In genomic region chr5:31294964-31295605, GRCm38 (mm10) we compare ENCODE assay signal across 9 mouse cellular contexts. TPM values are rescaled to one million over a fixed set of nuclear protein-coding genes. Genes with fewer than 3 reads are reported as not detected.
DNase-seq lines count a peak whose midpoint lies in the region; ATAC-seq and TF ChIP-seq lines count a peak whose summit lies in the region.
"Had no signal": no experiment of that assay in that cellular context is flagged by ENCODE, and none has a peak within 500 bp of the region (broad histone marks: within the 10 kb centered on the region; RNA-seq: fewer than 3 reads in every experiment).

No protein-coding gene starts in this region.

- TF ChIP-seq EP300 in ES-Bruce4 (IDR thresholded peaks at IDR 0.05; ENCODE audit: insufficient read depth, low read depth, low read length): no peak

- ATAC-seq in heart, embryonic 11.5 days (replicated peaks; ENCODE audit: insufficient number of reproducible peaks, low FRiP score, low TSS enrichment): 0 out of 2 replicates have a peak, but pooled peaks have one; percentile 32
- ATAC-seq in intestine, embryonic 15.5 days: peak; percentile 16
- ATAC-seq in neural tube, embryonic 12.5 days (ENCODE audit: low FRiP score, low read depth): peak; percentile 10

- no peaks in the 10 kb centered on the region for H3K27me3 ChIP-seq in heart, embryonic 11.5 days (ENCODE audit: control insufficient read depth, insufficient read depth, low read length)
- H3K27me3 ChIP-seq in ES-Bruce4 (ENCODE audit: control insufficient read depth, insufficient read depth, low read length, poor library complexity, severe bottlenecking): no peaks in the 10 kb centered on the region
- no peaks in the 10 kb centered on the region for H3K27me3 ChIP-seq in intestine, embryonic 15.5 days (replicated peaks)
- H3K27me3 ChIP-seq in neural tube, embryonic 12.5 days (replicated peaks): no peaks in the 10 kb centered on the region

- 0 out of 2 replicates have a peak overlapping the region, but pooled peaks have one; percentile 41 for H3K27ac ChIP-seq in heart, embryonic 11.5 days (ENCODE audit: low read depth, low read length)
- H3K27ac ChIP-seq in ES-Bruce4 (ENCODE audit: insufficient read depth, low read length): no peak overlapping the region
- peak overlapping the region; percentile 33; the same call in 1 of the 2 replicates for H3K27ac ChIP-seq in intestine, embryonic 15.5 days
- H3K27ac ChIP-seq in neural tube, embryonic 12.5 days: peak overlapping the region; percentile 62; the same call in 1 of the 2 replicates

- 6% methylated on average over 29 of the region's 29 CpGs for WGBS in heart, embryonic 11.5 days (ENCODE audit: insufficient replicate concordance)
- WGBS in intestine, embryonic 15.5 days: 6% methylated on average over 29 of the region's 29 CpGs
- WGBS in neural tube, embryonic 12.5 days: 7% methylated on average over 29 of the region's 29 CpGs

- intact Hi-C loops in heart, postnatal 10 days (cut with DNase I): no loop called here

- no peak for TF ChIP-seq POLR2A in ES-Bruce4 (IDR thresholded peaks at IDR 0.05; ENCODE audit: insufficient read depth, low read length)

- peak overlapping the region; percentile 99 for H3K4me2 ChIP-seq in heart, embryonic 11.5 days
- H3K4me2 ChIP-seq in intestine, embryonic 15.5 days (replicated peaks): peak overlapping the region; percentile 91
- peak overlapping the region; percentile 99 for H3K4me2 ChIP-seq in neural tube, embryonic 12.5 days (replicated peaks)

- H3K4me1 ChIP-seq in heart, embryonic 11.5 days (ENCODE audit: control insufficient read depth, insufficient read depth, low read length): peaks cover 5% of the 10 kb centered on the region; the same call in 1 of the 2 replicates
- peaks cover under 1% of the 10 kb centered on the region for H3K4me1 ChIP-seq in ES-Bruce4 (ENCODE audit: control insufficient read depth, insufficient read depth, low read length)
- H3K4me1 ChIP-seq in intestine, embryonic 15.5 days (replicated peaks): peaks cover 13% of the 10 kb centered on the region; the same call in 1 of the 2 replicates
- H3K4me1 ChIP-seq in neural tube, embryonic 12.5 days: peaks cover 34% of the 10 kb centered on the region

- no peaks in the 10 kb centered on the region for H3K9me3 ChIP-seq in heart, embryonic 11.5 days (replicated peaks; ENCODE audit: control insufficient read depth, low read length)
- no peaks in the 10 kb centered on the region for H3K9me3 ChIP-seq in ES-Bruce4 (replicated peaks; ENCODE audit: control insufficient read depth, insufficient read depth, low read length, poor library complexity, severe bottlenecking)
- no peaks in the 10 kb centered on the region for H3K9me3 ChIP-seq in intestine, embryonic 15.5 days
- H3K9me3 ChIP-seq in neural tube, embryonic 12.5 days: no peaks in the 10 kb centered on the region
- H3K9me3 ChIP-seq: G1E had no signal

- no peak for DNase-seq in heart, postnatal 10 days
- DNase-seq in embryo, embryonic 10.5 days (ENCODE audit: low spot score): peak; percentile 29
- DNase-seq in layer of hippocampus, postnatal 14 days (ENCODE audit: low spot score in 2 of 2): no peak
- DNase-seq in left cerebral cortex, adult 18-20 months (ENCODE audit: low spot score in 2 of 2): no peak

- peak overlapping the region; percentile 79 for H3K4me3 ChIP-seq in heart, embryonic 11.5 days (ENCODE audit: low read depth, low read length)
- peak overlapping the region; percentile 74 for H3K4me3 ChIP-seq in ES-Bruce4 (ENCODE audit: low read depth, low read length)
- peak overlapping the region; percentile 79 for H3K4me3 ChIP-seq in intestine, embryonic 15.5 days (replicated peaks)
- H3K4me3 ChIP-seq in neural tube, embryonic 12.5 days: peak overlapping the region; percentile 87

- H3K36me3 ChIP-seq in heart, embryonic 11.5 days (ENCODE audit: control insufficient read depth, insufficient read depth, low read length): peaks cover 8% of the 10 kb centered on the region; the same call in 1 of the 2 replicates
- H3K36me3 ChIP-seq in ES-Bruce4 (ENCODE audit: control insufficient read depth, insufficient read depth, low read length, poor library complexity, severe bottlenecking): no peaks in the 10 kb centered on the region
- H3K36me3 ChIP-seq in intestine, embryonic 15.5 days: 0 out of 2 replicates have a peak, but pooled peaks cover 9% of the 10 kb centered on the region
- H3K36me3 ChIP-seq in neural tube, embryonic 12.5 days: peaks cover 15% of the 10 kb centered on the region
- H3K36me3 ChIP-seq: G1E had no signal

- peak overlapping the region; percentile 89 for H3K9ac ChIP-seq in heart, embryonic 11.5 days (ENCODE audit: low read depth, low read length)
- H3K9ac ChIP-seq in ES-Bruce4 (ENCODE audit: low read depth, poor library complexity, severe bottlenecking): peak overlapping the region; percentile 94
- peak overlapping the region; percentile 87 for H3K9ac ChIP-seq in intestine, embryonic 15.5 days
- H3K9ac ChIP-seq in neural tube, embryonic 12.5 days: peak overlapping the region; percentile 95

- no peak for TF ChIP-seq CTCF in ES-Bruce4 (IDR thresholded peaks at IDR 0.05; ENCODE audit: low read depth, low read length)

RNA-seq across cellular contexts. Expression of gene Fndc4, which starts 0.8 kb away (rescaled TPM):
- polyA plus RNA-seq in heart, embryonic 11.5 days (2014; fragmentation: Nextera tagmentation; extraction: Ambion mirVana): 22.3 and 28.5 TPM in 2 replicates
- total RNA-seq in heart, postnatal 10 days (2021): 10 to 100 TPM in 1 of 2 experiments, 1 to 10 TPM in 1; 3.6 to 10.3 TPM
- 19.9 and 23.4 TPM in 2 replicates for polyA plus RNA-seq in ES-Bruce4 (2011; ENCODE audit: insufficient read depth, insufficient read length, low read depth, missing spikeins)
- 27.9 and 29.6 TPM in 2 replicates for polyA plus RNA-seq in intestine, embryonic 15.5 days (2015; fragmentation: Nextera tagmentation; extraction: Ambion mirVana)
- 79.5 and 80.7 TPM in 2 replicates for polyA plus RNA-seq in neural tube, embryonic 12.5 days (2016; fragmentation: Nextera tagmentation; extraction: Ambion mirVana)
- 100 to 1,000 TPM; 160 to 164 TPM for total RNA-seq in layer of hippocampus, postnatal 14 days (2021)
- total RNA-seq in left cerebral cortex, adult 18-20 months (2021): 100 to 1,000 TPM; 159 to 160 TPM
- polyA plus RNA-seq: G1E had no signal

RNA-seq across cellular contexts. Expression of gene Gckr, which starts 2.2 kb away (rescaled TPM):
- 0.51 and 0.60 TPM in 2 replicates for polyA plus RNA-seq in heart, embryonic 11.5 days (2014; fragmentation: Nextera tagmentation; extraction: Ambion mirVana)
- not detected for total RNA-seq in heart, postnatal 10 days (2021)
- 0.48 and 1.1 TPM in 2 replicates for polyA plus RNA-seq in ES-Bruce4 (2011; ENCODE audit: insufficient read depth, insufficient read length, low read depth, missing spikeins)
- 0.52 and 0.54 TPM in 2 replicates for polyA plus RNA-seq in intestine, embryonic 15.5 days (2015; fragmentation: Nextera tagmentation; extraction: Ambion mirVana)
- 0.23 and 0.49 TPM in 2 replicates for polyA plus RNA-seq in neural tube, embryonic 12.5 days (2016; fragmentation: Nextera tagmentation; extraction: Ambion mirVana)
- total RNA-seq in layer of hippocampus, postnatal 14 days (2021): under 1 TPM; 0.21 to 0.53 TPM
- not detected for total RNA-seq in left cerebral cortex, adult 18-20 months (2021)
- polyA plus RNA-seq: G1E had no signal

RNA-seq across cellular contexts. Expression of gene Ift172, which starts 4.2 kb away (rescaled TPM):
- 22.7 and 30.7 TPM in 2 replicates for polyA plus RNA-seq in heart, embryonic 11.5 days (2014; fragmentation: Nextera tagmentation; extraction: Ambion mirVana)
- 10 to 100 TPM; 34.1 to 40.4 TPM for total RNA-seq in heart, postnatal 10 days (2021)
- polyA plus RNA-seq in ES-Bruce4 (2011; ENCODE audit: insufficient read depth, insufficient read length, low read depth, missing spikeins): 21.3 and 27.2 TPM in 2 replicates
- 20.1 and 21.4 TPM in 2 replicates for polyA plus RNA-seq in intestine, embryonic 15.5 days (2015; fragmentation: Nextera tagmentation; extraction: Ambion mirVana)
- polyA plus RNA-seq in neural tube, embryonic 12.5 days (2016; fragmentation: Nextera tagmentation; extraction: Ambion mirVana): 41.2 and 43.9 TPM in 2 replicates
- total RNA-seq in layer of hippocampus, postnatal 14 days (2021): 10 to 100 TPM; 76.4 to 83.3 TPM
- 100 to 1,000 TPM in 1 of 2 experiments, 10 to 100 TPM in 1; 95.7 to 101 TPM for total RNA-seq in left cerebral cortex, adult 18-20 months (2021)

RNA-seq across cellular contexts. Expression of gene Krtcap3, which starts 43.6 kb away (rescaled TPM):
- 7.1 and 7.7 TPM in 2 replicates for polyA plus RNA-seq in heart, embryonic 11.5 days (2014; fragmentation: Nextera tagmentation; extraction: Ambion mirVana)
- 1 to 10 TPM; 2.1 to 2.5 TPM for total RNA-seq in heart, postnatal 10 days (2021)
- polyA plus RNA-seq in ES-Bruce4 (2011; ENCODE audit: insufficient read depth, insufficient read length, low read depth, missing spikeins): 15.6 and 17.4 TPM in 2 replicates
- polyA plus RNA-seq in intestine, embryonic 15.5 days (2015; fragmentation: Nextera tagmentation; extraction: Ambion mirVana): 66.8 and 70.0 TPM in 2 replicates
- polyA plus RNA-seq in neural tube, embryonic 12.5 days (2016; fragmentation: Nextera tagmentation; extraction: Ambion mirVana): 3.1 and 5.1 TPM in 2 replicates
- total RNA-seq in layer of hippocampus, postnatal 14 days (2021): 1 to 10 TPM; 1.3 to 1.9 TPM
- total RNA-seq in left cerebral cortex, adult 18-20 months (2021): 1 to 10 TPM; 1.9 to 2.4 TPM

RNA-seq across cellular contexts. Expression of gene Gm9970, which starts 54.1 kb away (rescaled TPM):
- polyA plus RNA-seq in heart, embryonic 11.5 days (2014; fragmentation: Nextera tagmentation; extraction: Ambion mirVana): 0.53 and 0.59 TPM in 2 replicates
- 1 to 10 TPM in 1 of 2 experiments, not detected in 1; 1.0 TPM for total RNA-seq in heart, postnatal 10 days (2021)
- polyA plus RNA-seq in ES-Bruce4 (2011; ENCODE audit: insufficient read depth, insufficient read length, low read depth, missing spikeins): not detected in 2 replicates
- 0.33 TPM in 1 of 2 replicates, not detected in the other for polyA plus RNA-seq in intestine, embryonic 15.5 days (2015; fragmentation: Nextera tagmentation; extraction: Ambion mirVana)
- 0.80 and 0.90 TPM in 2 replicates for polyA plus RNA-seq in neural tube, embryonic 12.5 days (2016; fragmentation: Nextera tagmentation; extraction: Ambion mirVana)
- total RNA-seq in layer of hippocampus, postnatal 14 days (2021): not detected
- total RNA-seq in left cerebral cortex, adult 18-20 months (2021): not detected
- total RNA-seq: G1E had no signal
